21 mouse cellular contexts compared by ENCODE assay signal in the genomic region with DNA sequence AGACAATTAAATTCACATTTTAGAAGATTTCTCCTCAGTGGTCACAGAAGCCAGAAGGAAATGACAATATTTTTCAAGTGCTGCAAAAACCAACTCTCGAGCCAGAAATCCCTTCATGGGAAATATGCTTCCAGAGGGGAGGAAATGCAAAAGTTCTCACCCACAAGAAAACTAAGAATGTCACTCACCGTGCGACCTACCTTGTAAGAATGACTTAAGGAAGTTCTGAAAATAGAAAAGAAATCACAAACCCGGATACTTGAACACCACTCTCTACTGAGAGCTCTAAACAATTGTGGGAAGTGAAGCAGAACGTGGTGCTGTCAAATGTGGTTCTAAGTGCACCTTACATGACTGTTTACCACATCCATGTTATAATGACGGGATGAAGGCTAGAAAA.
DNase-seq lines count a peak whose midpoint lies in the region; ATAC-seq and TF ChIP-seq lines count a peak whose summit lies in the region.
"Had no signal": no experiment of that assay in that cellular context is flagged by ENCODE, and none has a peak within 500 bp of the region (broad histone marks: within the 10 kb centered on the region; RNA-seq: fewer than 3 reads in every experiment).

No protein-coding gene starts in this region.

- no peak for TF ChIP-seq CTCF in kidney, adult 2 months (conservative IDR thresholded peaks at IDR 0.05; ENCODE audit: insufficient read depth, insufficient read length, low read depth, low read length)
- TF ChIP-seq CTCF in lung, embryonic 14.5 days (IDR thresholded peaks at IDR 0.05; ENCODE audit: low read depth): no peak

- H3K4me3 ChIP-seq in kidney, adult 2 months (ENCODE audit: insufficient read depth, low read depth, low read length): no peak overlapping the region
- H3K4me3 ChIP-seq in kidney, embryonic 14.5 days (ENCODE audit: low read length): no peak overlapping the region
- H3K4me3 ChIP-seq in lung, embryonic 14.5 days (ENCODE audit: low read depth, low read length): no peak overlapping the region
- H3K4me3 ChIP-seq: erythroblast, embryonic 14.5 days; hindbrain, embryonic 13.5 days; limb, embryonic 10.5 days; limb, embryonic 15.5 days; liver, embryonic 13.5 days had no signal

- no peaks in the 10 kb centered on the region for H3K27me3 ChIP-seq in kidney, adult 2 months (replicated peaks; ENCODE audit: control insufficient read depth, insufficient read depth, low read length)
- no peaks in the 10 kb centered on the region for H3K27me3 ChIP-seq in kidney, embryonic 14.5 days (ENCODE audit: control insufficient read depth, insufficient read depth, low read length)
- no peaks in the 10 kb centered on the region for H3K27me3 ChIP-seq in lung, embryonic 14.5 days (ENCODE audit: insufficient read depth, low read length)
- H3K27me3 ChIP-seq: hindbrain, embryonic 13.5 days; limb, embryonic 15.5 days; liver, embryonic 13.5 days had no signal

- no peak overlapping the region for H3K9ac ChIP-seq in kidney, embryonic 14.5 days (ENCODE audit: low read depth, low read length)
- no peak overlapping the region for H3K9ac ChIP-seq in lung, embryonic 14.5 days
- H3K9ac ChIP-seq: hindbrain, embryonic 13.5 days; limb, embryonic 15.5 days; liver, embryonic 13.5 days had no signal

- H3K4me2 ChIP-seq in kidney, embryonic 14.5 days (replicated peaks; ENCODE audit: low read depth, low read length): no peak overlapping the region
- no peak overlapping the region for H3K4me2 ChIP-seq in lung, embryonic 14.5 days
- H3K4me2 ChIP-seq: hindbrain, embryonic 13.5 days; limb, embryonic 15.5 days; liver, embryonic 13.5 days had no signal

- intact Hi-C loops in heart, postnatal 36 days (cut with DNase I): loop anchor here (5.0 kb wide), 1 partner anchor 286 kb away; the partner anchor contains the start of gene Igfbp3

- no peak for ATAC-seq in kidney, embryonic 14.5 days (ENCODE audit: low FRiP score, low TSS enrichment)
- ATAC-seq in lung, embryonic 14.5 days (ENCODE audit: insufficient read depth): no peak
- ATAC-seq: forebrain, embryonic 16.5 days; intestine, embryonic 16.5 days had no signal

- peak; percentile 60 for DNase-seq in heart, adult 8-10 months (ENCODE audit: low spot score)
- no peak for DNase-seq in heart, postnatal 36 days
- DNase-seq in kidney, adult 2 months: peak; percentile 74
- peak; percentile 2 for DNase-seq in lung, embryonic 14.5 days
- DNase-seq in lung, postnatal 4 days: no peak
- DNase-seq: adrenal gland, postnatal 25 days; B cell, adult 2 months; cerebellum, adult 18-20 months; cerebellum, postnatal 10 days; layer of hippocampus, adult 9-11 months; liver, embryonic 13.5 days; lung, adult 18-20 months; lung, postnatal 10 days; midbrain, embryonic 14.5 days had no signal

- H3K36me3 ChIP-seq in kidney, adult 2 months (ENCODE audit: control insufficient read depth, insufficient read depth, low read length): no peaks in the 10 kb centered on the region
- H3K36me3 ChIP-seq in kidney, embryonic 14.5 days (ENCODE audit: control insufficient read depth, insufficient read depth, low read length): no peaks in the 10 kb centered on the region
- no peaks in the 10 kb centered on the region for H3K36me3 ChIP-seq in lung, embryonic 14.5 days (ENCODE audit: insufficient read depth)
- H3K36me3 ChIP-seq: hindbrain, embryonic 13.5 days; limb, embryonic 10.5 days; limb, embryonic 15.5 days; liver, embryonic 13.5 days had no signal

- TF ChIP-seq POLR2A in kidney, adult 2 months (IDR thresholded peaks at IDR 0.05; ENCODE audit: low read depth, low read length): no peak

- 53% methylated on average over 6 of the region's 6 CpGs for WGBS in kidney, adult 2 months
- 73% methylated on average over 6 of the region's 6 CpGs for whole genome bisulfite sequencing in kidney, embryonic 14.5 days
- 66% methylated on average over 6 of the region's 6 CpGs for WGBS in lung, embryonic 14.5 days

- H3K27ac ChIP-seq in kidney, adult 2 months (ENCODE audit: insufficient read depth, low read depth, low read length): no peak overlapping the region
- no peak overlapping the region for H3K27ac ChIP-seq in kidney, embryonic 14.5 days (ENCODE audit: low read depth, low read length)
- no peak overlapping the region for H3K27ac ChIP-seq in lung, embryonic 14.5 days (ENCODE audit: low read depth)
- H3K27ac ChIP-seq: hindbrain, embryonic 13.5 days; limb, embryonic 10.5 days; limb, embryonic 15.5 days; liver, embryonic 13.5 days had no signal

- H3K9me3 ChIP-seq in kidney, embryonic 14.5 days (ENCODE audit: control insufficient read depth, low read length): no peaks in the 10 kb centered on the region
- H3K9me3 ChIP-seq in lung, embryonic 14.5 days (ENCODE audit: low read depth, low read length): no peaks in the 10 kb centered on the region
- H3K9me3 ChIP-seq: hindbrain, embryonic 13.5 days; limb, embryonic 10.5 days; limb, embryonic 15.5 days; liver, embryonic 13.5 days had no signal

- H3K4me1 ChIP-seq in kidney, adult 2 months (ENCODE audit: control insufficient read depth, insufficient read depth, low read length): no peaks in the 10 kb centered on the region
- H3K4me1 ChIP-seq in kidney, embryonic 14.5 days (ENCODE audit: control insufficient read depth, insufficient read depth, low read length): no peaks in the 10 kb centered on the region
- H3K4me1 ChIP-seq in lung, embryonic 14.5 days (ENCODE audit: insufficient read depth): no peaks in the 10 kb centered on the region
- H3K4me1 ChIP-seq: hindbrain, embryonic 13.5 days; liver, embryonic 13.5 days had no signal

Comparison
In these comparisons a context has a peak if more than half of its experiments do, and no peak if none do; other contexts are left out.
1. DNase-seq: peak in heart, adult 8-10 months (single experiment), kidney, adult 2 months (single experiment) and lung, embryonic 14.5 days (single experiment); none in heart, postnatal 36 days (0 of 2) and lung, postnatal 4 days (0 of 2).